Mouse (Mus musculus): Measurements from ENCODE around the gene Gm15155. TPM values are rescaled to one million over a fixed set of nuclear protein-coding genes. Genes with fewer than 3 reads are reported as not detected.
"Not testable (repeated sequence)": the region's sequence is repeated elsewhere in the genome, so short reads cannot be mapped to it uniquely, and the experiment has no call there.

The Gm15155 gene
- polyA plus RNA-seq, 1 experiment from 2014 or later, result not detected

GRCm38 (mm10) chrX:155690440-155690839, 65.9 kb downstream of the Gm15155 start:
- DNase-seq (ENCODE audit: low spot score); H3K27me3 ChIP-seq (ENCODE audit: control insufficient read depth, insufficient read depth, low read length); H3K4me3 ChIP-seq (ENCODE audit: low read depth, low read length); H3K27ac ChIP-seq (replicated peaks; ENCODE audit: low read depth, low read length); H3K36me3 ChIP-seq (replicated peaks; ENCODE audit: control insufficient read depth, insufficient read depth, low read depth, low read length); H3K4me2 ChIP-seq (ENCODE audit: low read depth, low read length); ATAC-seq (replicated peaks; ENCODE audit: insufficient number of reproducible peaks, low FRiP score, low TSS enrichment, low read depth); H3K9me3 ChIP-seq (replicated peaks; ENCODE audit: control insufficient read depth, low read length); H3K4me1 ChIP-seq (ENCODE audit: control insufficient read depth, insufficient read depth, low read length); H3K9ac ChIP-seq (replicated peaks; ENCODE audit: low read length): not testable (repeated sequence)
- 92% methylated on average over 1 of the region's 1 CpGs for WGBS

DNA sequence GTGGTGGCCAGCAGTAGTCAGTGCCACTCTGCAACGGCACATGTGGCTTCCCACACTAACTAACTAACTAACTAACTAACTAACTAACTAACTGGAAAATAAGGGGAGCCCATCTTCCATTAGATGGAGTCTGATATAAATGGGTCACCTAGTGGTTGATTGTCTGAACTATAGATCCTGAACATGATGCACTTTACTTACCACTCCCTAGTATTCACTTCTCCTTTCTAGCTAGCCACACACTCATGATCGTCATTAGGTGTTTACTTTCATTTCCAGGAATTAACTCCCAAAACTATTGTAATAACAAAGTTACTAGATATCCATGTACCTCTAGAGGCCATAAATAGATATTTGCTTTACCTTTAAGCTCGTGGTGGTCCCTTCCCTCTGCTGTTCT, 99.6 kb downstream of the Gm15155 start:
- 84% methylated on average over 3 of the region's 3 CpGs for WGBS
- Histone ChIP-seq H3K9me3 (replicated peaks; ENCODE audit: control insufficient read depth, low read length) (no peaks in the 10 kb centered on the region), H3K27me3 (ENCODE audit: control insufficient read depth, insufficient read depth, low read length) (no peaks in the 10 kb centered on the region)

DNA sequence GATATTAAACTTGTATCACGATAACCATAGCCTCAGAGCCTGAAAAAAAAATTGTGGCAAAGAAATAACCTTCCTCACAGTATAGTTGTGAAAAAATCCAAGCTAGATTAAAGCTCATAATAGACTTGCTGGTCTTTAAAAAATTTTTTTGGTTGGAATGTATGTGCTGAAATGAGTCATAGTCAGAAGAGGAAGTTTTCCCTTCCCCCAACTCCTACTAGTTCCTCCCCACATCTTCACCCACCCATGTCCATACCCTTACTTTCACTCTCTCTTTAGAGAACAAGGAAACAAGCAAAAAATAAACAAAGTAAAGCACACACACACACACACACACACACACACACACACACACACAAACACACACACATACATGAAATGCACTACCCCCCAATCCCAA, 103.8 kb downstream of the Gm15155 start:
- Histone ChIP-seq H3K27me3 (ENCODE audit: control insufficient read depth, insufficient read depth, low read length) (no peaks in the 10 kb centered on the region), H3K27ac (replicated peaks; ENCODE audit: low read depth, low read length) (no peak overlapping the region), H3K9ac (replicated peaks; ENCODE audit: low read length) (no peak overlapping the region), H3K36me3 (replicated peaks; ENCODE audit: control insufficient read depth, insufficient read depth, low read depth, low read length) (no peaks in the 10 kb centered on the region), H3K9me3 (replicated peaks; ENCODE audit: control insufficient read depth, low read length) (no peaks in the 10 kb centered on the region), H3K4me2 (ENCODE audit: low read depth, low read length) (no peak overlapping the region), H3K4me3 (ENCODE audit: low read depth, low read length) (no peak overlapping the region), H3K4me1 (ENCODE audit: control insufficient read depth, insufficient read depth, low read length) (no peaks in the 10 kb centered on the region)
- no peak for ATAC-seq (replicated peaks; ENCODE audit: insufficient number of reproducible peaks, low FRiP score, low TSS enrichment, low read depth)
- whole genome bisulfite sequencing, result 85% methylated on average over 1 of the region's 1 CpGs
- DNase-seq (ENCODE audit: low spot score), result no peak

More for the DNA sequence above, 99.6 kb downstream of the Gm15155 start:
- no peaks in the 10 kb centered on the region for H3K4me1 ChIP-seq (ENCODE audit: control insufficient read depth, insufficient read depth, low read length)
- DNase-seq (ENCODE audit: low spot score) (no peak), ATAC-seq (replicated peaks; ENCODE audit: insufficient number of reproducible peaks, low FRiP score, low TSS enrichment, low read depth) (no peak)
- H3K4me2 ChIP-seq (ENCODE audit: low read depth, low read length), result no peak overlapping the region
- no peak overlapping the region for H3K4me3 ChIP-seq (ENCODE audit: low read depth, low read length)
- no peak overlapping the region for H3K9ac ChIP-seq (replicated peaks; ENCODE audit: low read length)
- no peak overlapping the region for H3K27ac ChIP-seq (replicated peaks; ENCODE audit: low read depth, low read length)
- H3K36me3 ChIP-seq (replicated peaks; ENCODE audit: control insufficient read depth, insufficient read depth, low read depth, low read length), result no peaks in the 10 kb centered on the region

DNA sequence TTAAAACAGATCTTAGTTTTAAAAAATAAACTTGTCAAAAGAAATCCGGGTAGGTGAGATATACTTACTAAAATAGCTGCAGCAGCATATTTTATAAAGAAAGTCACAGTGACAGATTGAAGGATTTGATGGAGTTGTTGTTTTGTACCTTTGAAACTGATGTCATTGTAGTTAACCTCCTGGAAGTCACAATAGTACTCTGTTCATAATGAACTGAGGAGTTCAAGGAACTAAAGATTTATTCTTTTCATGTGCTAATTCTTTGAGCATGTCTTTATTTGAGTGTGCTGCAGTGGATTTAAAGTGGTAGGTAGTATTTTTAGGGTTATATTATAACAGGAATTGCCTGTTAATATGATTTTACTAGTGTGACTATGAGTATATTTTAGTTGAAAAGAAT, 263.6 kb downstream of the Gm15155 start:
- 66% methylated on average over 1 of the region's 1 CpGs for WGBS
- no peak for ATAC-seq (replicated peaks; ENCODE audit: insufficient number of reproducible peaks, low FRiP score, low TSS enrichment, low read depth)
- no peaks in the 10 kb centered on the region for H3K36me3 ChIP-seq (replicated peaks; ENCODE audit: control insufficient read depth, insufficient read depth, low read depth, low read length)
- DNase-seq (ENCODE audit: low spot score), result no peak
- H3K9me3 ChIP-seq (replicated peaks; ENCODE audit: control insufficient read depth, low read length), result no peaks in the 10 kb centered on the region
- H3K4me3 ChIP-seq (ENCODE audit: low read depth, low read length), result no peak overlapping the region
- H3K27me3 ChIP-seq (ENCODE audit: control insufficient read depth, insufficient read depth, low read length), result no peaks in the 10 kb centered on the region
- H3K9ac ChIP-seq (replicated peaks; ENCODE audit: low read length), result no peak overlapping the region
- H3K27ac ChIP-seq (replicated peaks; ENCODE audit: low read depth, low read length), result no peak overlapping the region
- no peaks in the 10 kb centered on the region for H3K4me1 ChIP-seq (ENCODE audit: control insufficient read depth, insufficient read depth, low read length)
- no peak overlapping the region for H3K4me2 ChIP-seq (ENCODE audit: low read depth, low read length)

- Histone ChIP-seq H3K9ac (replicated peaks; ENCODE audit: low read length) (no peak overlapping the region), H3K27ac (replicated peaks; ENCODE audit: low read depth, low read length) (no peak overlapping the region), H3K27me3 (ENCODE audit: control insufficient read depth, insufficient read depth, low read length) (no peaks in the 10 kb centered on the region), H3K4me1 (ENCODE audit: control insufficient read depth, insufficient read depth, low read length) (no peaks in the 10 kb centered on the region), H3K9me3 (replicated peaks; ENCODE audit: control insufficient read depth, low read length) (no peaks in the 10 kb centered on the region), H3K36me3 (replicated peaks; ENCODE audit: control insufficient read depth, insufficient read depth, low read depth, low read length) (no peaks in the 10 kb centered on the region), H3K4me3 (ENCODE audit: low read depth, low read length) (no peak overlapping the region), H3K4me2 (ENCODE audit: low read depth, low read length) (no peak overlapping the region)
- ATAC-seq (replicated peaks; ENCODE audit: insufficient number of reproducible peaks, low FRiP score, low TSS enrichment, low read depth) (no peak), DNase-seq (ENCODE audit: low spot score) (no peak)
- 73% methylated on average over 1 of the region's 1 CpGs for WGBS
Measured at GRCm38 (mm10) chrX:155900040-155900439, 275.5 kb downstream of the Gm15155 start.

DNA sequence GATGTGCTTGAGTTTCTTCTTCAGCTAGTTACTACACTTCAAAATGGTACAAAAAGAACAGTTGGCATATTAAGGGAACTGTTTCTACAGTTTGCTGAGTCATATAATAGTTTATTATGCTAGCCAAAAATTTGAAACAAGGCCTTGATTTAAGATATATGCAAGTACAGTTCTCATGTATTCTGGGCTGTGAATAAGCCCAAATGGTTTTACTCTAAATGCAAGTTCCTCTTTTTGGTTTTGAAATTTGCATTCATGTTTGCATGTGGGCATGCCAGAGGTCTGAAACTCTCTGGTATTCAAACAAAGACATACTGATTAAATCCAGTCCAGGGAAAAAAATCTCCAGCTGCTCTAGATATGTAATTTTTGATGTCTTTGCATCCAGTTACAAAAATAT, 277.2 kb downstream of the Gm15155 start:
- no peak for ATAC-seq (replicated peaks; ENCODE audit: insufficient number of reproducible peaks, low FRiP score, low TSS enrichment, low read depth)
- H3K27me3 ChIP-seq (ENCODE audit: control insufficient read depth, insufficient read depth, low read length), result no peaks in the 10 kb centered on the region
- no peaks in the 10 kb centered on the region for H3K36me3 ChIP-seq (replicated peaks; ENCODE audit: control insufficient read depth, insufficient read depth, low read depth, low read length)

DNA sequence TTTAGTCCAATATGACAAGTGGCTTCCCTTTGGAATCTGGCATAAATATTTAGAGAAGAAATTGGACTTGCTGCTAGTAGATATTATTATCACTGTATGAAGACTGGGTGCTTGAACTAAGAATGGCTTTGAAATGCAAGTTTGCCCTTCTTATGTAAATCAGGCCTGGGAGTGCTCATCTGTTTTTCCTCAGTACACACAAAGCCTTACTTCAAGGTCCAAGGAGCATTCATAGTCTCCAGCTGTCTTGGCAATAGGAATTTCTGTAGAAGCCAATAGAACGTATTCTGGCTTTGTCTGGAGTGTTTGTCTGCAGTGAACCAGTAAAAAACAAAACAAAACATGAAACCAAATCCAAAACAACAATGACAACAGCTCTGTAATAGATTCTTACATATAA, 278.6 kb downstream of the Gm15155 start:
- Histone ChIP-seq H3K36me3 (replicated peaks; ENCODE audit: control insufficient read depth, insufficient read depth, low read depth, low read length) (no peaks in the 10 kb centered on the region), H3K4me3 (ENCODE audit: low read depth, low read length) (no peak overlapping the region), H3K4me2 (ENCODE audit: low read depth, low read length) (no peak overlapping the region), H3K9ac (replicated peaks; ENCODE audit: low read length) (no peak overlapping the region), H3K9me3 (replicated peaks; ENCODE audit: control insufficient read depth, low read length) (no peaks in the 10 kb centered on the region), H3K4me1 (ENCODE audit: control insufficient read depth, insufficient read depth, low read length) (no peaks in the 10 kb centered on the region), H3K27ac (replicated peaks; ENCODE audit: low read depth, low read length) (no peak overlapping the region), H3K27me3 (ENCODE audit: control insufficient read depth, insufficient read depth, low read length) (no peaks in the 10 kb centered on the region)
- ATAC-seq (replicated peaks; ENCODE audit: insufficient number of reproducible peaks, low FRiP score, low TSS enrichment, low read depth), result no peak
- no peak for DNase-seq (ENCODE audit: low spot score)
- 48% methylated on average over 1 of the region's 1 CpGs for WGBS

More for the DNA sequence above, 277.2 kb downstream of the Gm15155 start:
- no peaks in the 10 kb centered on the region for H3K4me1 ChIP-seq (ENCODE audit: control insufficient read depth, insufficient read depth, low read length)
- no peaks in the 10 kb centered on the region for H3K9me3 ChIP-seq (replicated peaks; ENCODE audit: control insufficient read depth, low read length)
- no peak overlapping the region for H3K9ac ChIP-seq (replicated peaks; ENCODE audit: low read length)
- no peak for DNase-seq (ENCODE audit: low spot score)
- no peak overlapping the region for H3K4me3 ChIP-seq (ENCODE audit: low read depth, low read length)
- H3K4me2 ChIP-seq (ENCODE audit: low read depth, low read length), result no peak overlapping the region
- no peak overlapping the region for H3K27ac ChIP-seq (replicated peaks; ENCODE audit: low read depth, low read length)

DNA sequence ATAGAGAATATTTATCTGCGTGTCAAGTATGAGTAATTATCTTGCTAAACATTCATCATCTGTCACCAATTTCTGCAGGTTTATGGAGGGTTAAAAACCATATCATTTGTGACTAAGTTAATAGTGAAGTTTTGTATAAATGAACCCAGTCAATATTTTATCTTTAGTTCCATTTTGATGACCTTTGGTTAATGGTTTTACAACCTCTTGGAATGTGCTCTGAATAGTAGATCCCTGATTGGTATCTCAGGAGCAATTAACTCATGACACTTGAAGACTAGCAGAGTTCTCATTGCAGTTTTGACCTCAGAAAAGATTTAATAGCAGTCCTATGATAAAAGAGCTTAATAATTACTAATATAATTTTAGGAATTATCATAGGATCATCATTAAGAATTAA, 385.2 kb downstream of the Gm15155 start:
- ATAC-seq (replicated peaks; ENCODE audit: insufficient number of reproducible peaks, low FRiP score, low TSS enrichment, low read depth) (no peak), DNase-seq (ENCODE audit: low spot score) (no peak)
- no peaks in the 10 kb centered on the region for H3K27me3 ChIP-seq (ENCODE audit: control insufficient read depth, insufficient read depth, low read length)
- WGBS, result 75% methylated on average over 1 of the region's 1 CpGs
- no peaks in the 10 kb centered on the region for H3K4me1 ChIP-seq (ENCODE audit: control insufficient read depth, insufficient read depth, low read length)
- no peaks in the 10 kb centered on the region for H3K36me3 ChIP-seq (replicated peaks; ENCODE audit: control insufficient read depth, insufficient read depth, low read depth, low read length)
- no peak overlapping the region for H3K4me2 ChIP-seq (ENCODE audit: low read depth, low read length)
- no peak overlapping the region for H3K9ac ChIP-seq (replicated peaks; ENCODE audit: low read length)
- H3K9me3 ChIP-seq (replicated peaks; ENCODE audit: control insufficient read depth, low read length), result no peaks in the 10 kb centered on the region
- H3K4me3 ChIP-seq (ENCODE audit: low read depth, low read length), result no peak overlapping the region
- no peak overlapping the region for H3K27ac ChIP-seq (replicated peaks; ENCODE audit: low read depth, low read length)
